Mouse (Mus musculus): ENCODE data around the gene H2-DMb2. TPM values are rescaled to one million over a fixed set of nuclear protein-coding genes. Genes with fewer than 3 reads are reported as not detected.

Gene H2-DMb2
- total and polyA plus RNA-seq, 3 experiments = 0.77 to 1.5 TPM; not detected in 1

DNA sequence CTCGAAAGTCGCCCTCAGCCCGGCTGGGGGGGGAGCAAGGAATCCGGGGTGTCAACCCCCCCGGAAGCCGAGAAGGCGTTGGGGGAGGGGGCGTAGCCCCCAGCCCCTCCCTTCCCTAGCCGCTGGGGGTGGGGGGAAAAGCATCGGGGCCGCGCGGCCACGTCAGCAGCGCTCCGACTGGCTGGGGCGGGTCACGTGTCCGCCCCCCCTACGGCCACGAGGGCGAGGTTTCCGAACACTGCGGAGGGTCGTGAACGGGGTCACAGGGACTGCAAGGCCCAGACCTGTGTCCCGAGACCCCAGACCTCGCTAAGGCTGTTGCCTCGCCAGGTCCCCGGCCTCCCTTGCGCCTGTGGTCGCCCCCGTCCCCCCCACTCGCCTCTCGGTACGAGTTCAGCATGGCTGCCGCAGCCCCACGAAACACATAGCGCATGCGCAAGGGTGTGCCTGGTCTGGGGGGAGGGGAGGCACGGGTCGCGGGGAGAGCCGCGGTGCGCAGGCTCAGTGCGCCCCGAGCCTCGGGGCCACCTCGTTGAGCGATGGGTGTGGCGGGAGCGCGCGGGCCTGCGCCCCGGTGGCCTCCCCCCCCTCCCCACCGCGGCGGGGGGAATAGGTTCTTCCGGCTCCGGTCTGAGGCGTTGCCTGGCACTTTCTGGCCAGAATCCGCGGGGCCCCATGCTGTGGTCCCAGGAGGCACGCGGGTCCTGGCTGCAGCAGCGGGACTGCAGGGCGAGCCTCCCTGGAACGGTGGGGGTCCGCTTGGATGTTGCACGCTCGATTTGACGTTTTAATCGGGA is 20.7 kb upstream of the H2-DMb2 start, which contains the start of gene Brd2 (continued):
- TF ChIP-seq ELF1 (IDR thresholded peaks at IDR 0.05; ENCODE audit: low read depth, low read length) = peak; percentile 78
- no peak for TF ChIP-seq RCOR1 (IDR thresholded peaks at IDR 0.05; ENCODE audit: low read depth, low read length)
- TF ChIP-seq ZKSCAN1 (IDR thresholded peaks at IDR 0.05; ENCODE audit: low read depth, low read length) = no peak
- TF ChIP-seq POLR2A (IDR thresholded peaks at IDR 0.05; ENCODE audit: control insufficient read depth in 1 of 2, insufficient read depth in 1 of 2, low read depth in 1 of 2, low read length in 2 of 2, poor library complexity in 1 of 2) = peak; percentile 74 to 80
- TF ChIP-seq BHLHE40 (IDR thresholded peaks at IDR 0.05; ENCODE audit: borderline replicate concordance, low read depth, low read length) = peak; percentile 84
- TF ChIP-seq MAX (IDR thresholded peaks at IDR 0.05; ENCODE audit: low read length) = peak; percentile 88
- TF ChIP-seq MYC (IDR thresholded peaks at IDR 0.05; ENCODE audit: low read depth, low read length) = peak; percentile 83; the same call in 1 of the 2 replicates
- TF ChIP-seq MXI1 (IDR thresholded peaks at IDR 0.05; ENCODE audit: low read depth, low read length) = peak; percentile 76; the same call in 1 of the 2 replicates
- TF ChIP-seq POLR2AphosphoS2 (IDR thresholded peaks at IDR 0.05; ENCODE audit: low read length) = peak; percentile 62

GRCm38 (mm10) chr17:34123111-34123510 is 20.0 kb upstream of the H2-DMb2 start:
- no peaks in the 10 kb centered on the region for H3K9me3 ChIP-seq (replicated peaks; ENCODE audit: insufficient read depth, low read length)
- DNase-seq (ENCODE audit: low read depth, low spot score) = peak; percentile 53
- peak overlapping the region; percentile 91 for H3K9ac ChIP-seq (ENCODE audit: control insufficient read depth, low read depth, low read length, poor library complexity, severe bottlenecking)
- peaks cover 54% of the 10 kb centered on the region for H3K79me2 ChIP-seq (ENCODE audit: control insufficient read depth, insufficient read depth, low read length, poor library complexity)
- no peaks in the 10 kb centered on the region for H3K27me3 ChIP-seq (ENCODE audit: control insufficient read depth in 1 of 2, insufficient read depth in 2 of 2, low read length in 2 of 2)
- H3K27ac ChIP-seq (ENCODE audit: control insufficient read depth, low read depth, low read length) = peak overlapping the region; percentile 84
- TF ChIP-seq ZMIZ1 (IDR thresholded peaks at IDR 0.05; ENCODE audit: low read depth, low read length) (no peak), JUND (IDR thresholded peaks at IDR 0.05; ENCODE audit: low read depth, low read length) (no peak), ZC3H11A (IDR thresholded peaks at IDR 0.05; ENCODE audit: low read depth, low read length) (no peak), ETS1 (IDR thresholded peaks at IDR 0.05; ENCODE audit: low read depth, low read length) (0 out of 2 replicates have a peak, but pooled peaks have one; percentile 6), CHD1 (IDR thresholded peaks at IDR 0.05; ENCODE audit: low read depth, low read length) (peak; percentile 67; the same call in 1 of the 2 replicates), TAL1 (IDR thresholded peaks at IDR 0.05; ENCODE audit: low read length) (no peak), CHD2 (IDR thresholded peaks at IDR 0.05; ENCODE audit: low read length) (no peak)
- H3K4me1 ChIP-seq (ENCODE audit: control insufficient read depth in 1 of 2, insufficient read depth in 2 of 2, low read length in 2 of 2) = peaks cover 3 to 23% of the 10 kb centered on the region in 2 experiments
- H3K4me3 ChIP-seq (ENCODE audit: control insufficient read depth in 1 of 2, insufficient read depth in 1 of 2, low read depth in 2 of 2, low read length in 2 of 2) = peak overlapping the region; percentile 59 to 67
- H3K36me3 ChIP-seq (ENCODE audit: control insufficient read depth in 1 of 2, insufficient read depth in 2 of 2, low read length in 2 of 2) = peaks cover 0 to 11% of the 10 kb centered on the region in 2 experiments; a peak in 2 of 4 replicates

GRCm38 (mm10) chr17:34123518-34123917 is 19.6 kb upstream of the H2-DMb2 start:
- Histone ChIP-seq H3K9me3 (replicated peaks; ENCODE audit: insufficient read depth, low read length) (no peaks in the 10 kb centered on the region), H3K4me3 (ENCODE audit: control insufficient read depth in 1 of 2, insufficient read depth in 1 of 2, low read depth in 2 of 2, low read length in 2 of 2) (peak overlapping the region; percentile 59 to 67), H3K9ac (ENCODE audit: control insufficient read depth, low read depth, low read length, poor library complexity, severe bottlenecking) (peak overlapping the region; percentile 91), H3K4me1 (ENCODE audit: control insufficient read depth in 1 of 2, insufficient read depth in 2 of 2, low read length in 2 of 2) (peaks cover 3 to 23% of the 10 kb centered on the region in 2 experiments), H3K79me2 (ENCODE audit: control insufficient read depth, insufficient read depth, low read length, poor library complexity) (peaks cover 50% of the 10 kb centered on the region), H3K27ac (ENCODE audit: control insufficient read depth, low read depth, low read length) (peak overlapping the region; percentile 84), H3K27me3 (ENCODE audit: control insufficient read depth in 1 of 2, insufficient read depth in 2 of 2, low read length in 2 of 2) (no peaks in the 10 kb centered on the region), H3K36me3 (ENCODE audit: control insufficient read depth in 1 of 2, insufficient read depth in 2 of 2, low read length in 2 of 2) (peaks cover 0 to 11% of the 10 kb centered on the region in 2 experiments; a peak in 2 of 4 replicates)
- peak; percentile 57 for DNase-seq (ENCODE audit: low read depth, low spot score)
- TF ChIP-seq SMC3 (IDR thresholded peaks at IDR 0.05; ENCODE audit: low read depth, low read length) (no peak), JUND (IDR thresholded peaks at IDR 0.05; ENCODE audit: low read depth, low read length) (no peak), CTCF (IDR thresholded peaks at IDR 0.05 in 2 of 3, conservative IDR thresholded peaks at IDR 0.05 in 1 of 3; ENCODE audit: control insufficient read depth in 1 of 3, insufficient read depth in 1 of 3, low read depth in 2 of 3, low read length in 3 of 3, poor library complexity in 1 of 3, severe bottlenecking in 1 of 3) (no peak), POLR2AphosphoS2 (IDR thresholded peaks at IDR 0.05; ENCODE audit: low read length) (no peak), SIN3A (IDR thresholded peaks at IDR 0.05; ENCODE audit: low read length) (no peak; the same call in 1 of the 2 replicates), BHLHE40 (IDR thresholded peaks at IDR 0.05; ENCODE audit: borderline replicate concordance, low read depth, low read length) (no peak), USF2 (IDR thresholded peaks at IDR 0.05; ENCODE audit: borderline replicate concordance in 1 of 2, insufficient read depth in 1 of 2, low read depth in 1 of 2, low read length in 2 of 2) (no peak), UBTF (IDR thresholded peaks at IDR 0.05; ENCODE audit: borderline replicate concordance, insufficient read depth, low read depth, low read length) (no peak), POLR2A (IDR thresholded peaks at IDR 0.05; ENCODE audit: control insufficient read depth in 1 of 2, insufficient read depth in 1 of 2, low read depth in 1 of 2, low read length in 2 of 2, poor library complexity in 1 of 2) (no peak), E2F4 (IDR thresholded peaks at IDR 0.05; ENCODE audit: borderline replicate concordance, low read depth, low read length) (no peak), MYC (IDR thresholded peaks at IDR 0.05; ENCODE audit: low read depth, low read length) (no peak), HCFC1 (IDR thresholded peaks at IDR 0.05; ENCODE audit: low read depth, low read length) (no peak), ZC3H11A (IDR thresholded peaks at IDR 0.05; ENCODE audit: low read depth, low read length) (no peak), POLR2AphosphoS5 (IDR thresholded peaks at IDR 0.05; ENCODE audit: borderline replicate concordance, low read depth, low read length) (no peak), MAZ (IDR thresholded peaks at IDR 0.05; ENCODE audit: low read depth, low read length) (no peak), EP300 (IDR thresholded peaks at IDR 0.05; ENCODE audit: low read depth in 1 of 2, low read length in 2 of 2) (no peak)
